Mouse (Mus musculus): ENCODE data around the gene Eya3.

DNA sequence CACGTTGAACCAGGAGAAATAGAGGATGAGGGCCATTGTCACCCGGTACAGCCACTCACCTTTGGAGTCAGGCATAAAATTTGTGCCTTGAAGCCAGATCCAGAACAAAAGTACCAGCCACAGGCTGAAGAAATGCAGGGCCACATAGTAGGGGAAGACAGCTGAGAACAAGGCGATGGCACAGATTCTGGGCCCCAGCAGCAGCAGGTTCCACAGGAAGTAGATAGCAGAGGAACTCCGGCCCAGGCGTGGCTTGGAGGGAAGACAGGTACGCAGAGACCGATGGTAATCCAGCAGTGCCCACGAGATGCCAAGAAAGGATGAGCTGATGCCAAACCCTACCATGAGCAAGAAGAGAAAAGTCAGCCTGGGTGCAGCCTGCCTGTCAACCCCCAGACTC lies 89.4 kb downstream of the Eya3 start:
- TF ChIP-seq CTCF (IDR thresholded peaks at IDR 0.05; ENCODE audit: control insufficient read depth, insufficient read depth, insufficient read length), result no peak
- TF ChIP-seq MAX (IDR thresholded peaks at IDR 0.05), result no peak
- no peak for TF ChIP-seq MYOG (IDR thresholded peaks at IDR 0.05; ENCODE audit: control insufficient read depth, extremely low read depth, insufficient read length)
- no peak for TF ChIP-seq USF1 (IDR thresholded peaks at IDR 0.05; ENCODE audit: low read depth)
- TF ChIP-seq MYOD1 (IDR thresholded peaks at IDR 0.05; ENCODE audit: control insufficient read depth, insufficient read length, low read depth), result no peak
